8 mouse cellular contexts compared by ENCODE assay signal in the genomic region with DNA sequence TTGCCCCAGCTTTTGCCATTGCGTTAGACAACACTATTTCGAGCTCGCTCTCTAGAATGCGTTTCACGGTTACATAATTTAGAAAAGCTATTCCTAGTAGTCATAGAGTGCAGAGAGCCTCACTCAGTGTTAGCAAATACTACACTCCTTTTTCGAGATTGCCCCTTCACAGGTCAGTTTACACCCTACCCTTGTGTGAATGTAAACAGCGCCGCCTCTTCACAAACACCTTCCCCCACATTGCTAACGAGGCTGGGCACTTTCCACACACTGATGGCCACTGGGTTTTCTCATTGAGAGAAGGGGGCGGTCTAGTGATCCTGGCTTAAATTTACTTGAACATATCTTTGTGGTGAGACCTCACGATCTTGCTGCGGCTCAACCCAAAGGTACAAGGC. TPM values are rescaled to one million over a fixed set of nuclear protein-coding genes. Genes with fewer than 3 reads are reported as not detected.
DNase-seq lines count a peak whose midpoint lies in the region; ATAC-seq and TF ChIP-seq lines count a peak whose summit lies in the region.

No protein-coding gene starts in this region.

- 4% methylated on average over 12 of the region's 12 CpGs for WGBS in kidney, embryonic 16.5 days
- 4% methylated on average over 12 of the region's 12 CpGs for WGBS in embryonic facial prominence, embryonic 15.5 days
- WGBS in limb, embryonic 13.5 days: 3% methylated on average over 12 of the region's 12 CpGs

- H3K36me3 ChIP-seq in kidney, embryonic 16.5 days (ENCODE audit: insufficient read depth, low read length): peaks cover 7% of the 10 kb centered on the region; the same call in 1 of the 2 replicates
- H3K36me3 ChIP-seq in embryonic facial prominence, embryonic 15.5 days: 0 out of 2 replicates have a peak, but pooled peaks cover 2% of the 10 kb centered on the region
- peaks cover 9% of the 10 kb centered on the region for H3K36me3 ChIP-seq in limb, embryonic 13.5 days
- no peaks in the 10 kb centered on the region for H3K36me3 ChIP-seq in myocyte (ENCODE audit: control insufficient read depth, insufficient read depth)

- H3K27ac ChIP-seq in kidney, embryonic 16.5 days (ENCODE audit: low read length): peak overlapping the region; percentile 76
- H3K27ac ChIP-seq in embryonic facial prominence, embryonic 15.5 days (replicated peaks): 0 out of 2 replicates have a peak overlapping the region, but pooled peaks have one; percentile 44
- no peak overlapping the region for H3K27ac ChIP-seq in limb, embryonic 13.5 days

- peak; percentile 24; the same call in 1 of the 2 replicates for ATAC-seq in kidney, embryonic 16.5 days (ENCODE audit: low FRiP score, low TSS enrichment)
- no peak for ATAC-seq in embryonic facial prominence, embryonic 15.5 days (ENCODE audit: insufficient number of reproducible peaks, low FRiP score, low TSS enrichment, low read depth)
- peak; percentile 3; the same call in 1 of the 2 replicates for ATAC-seq in limb, embryonic 13.5 days (ENCODE audit: low FRiP score, low read depth)
- no peak for ATAC-seq in monocyte, adult 5-6 weeks (replicated peaks; ENCODE audit: insufficient number of reproducible peaks, low FRiP score, low TSS enrichment, poor library complexity, severe bottlenecking)

- intact Hi-C loops in left cerebral cortex, postnatal 36 days (cut with DNase I): no loop called here

- TF ChIP-seq POLR2A in myocyte (IDR thresholded peaks at IDR 0.05; ENCODE audit: insufficient read length, low read depth): no peak

- H3ac ChIP-seq in myocyte (ENCODE audit: control insufficient read depth, insufficient read length): peak overlapping the region; percentile 38

- no peaks in the 10 kb centered on the region for H3K27me3 ChIP-seq in kidney, embryonic 16.5 days (ENCODE audit: insufficient read depth, low read length)
- no peaks in the 10 kb centered on the region for H3K27me3 ChIP-seq in embryonic facial prominence, embryonic 15.5 days
- H3K27me3 ChIP-seq in limb, embryonic 13.5 days: no peaks in the 10 kb centered on the region
- H3K27me3 ChIP-seq in myocyte (ENCODE audit: control insufficient read depth, insufficient read depth, insufficient read length): no peaks in the 10 kb centered on the region

- peak overlapping the region; percentile 80 for H3K9ac ChIP-seq in kidney, embryonic 16.5 days (replicated peaks; ENCODE audit: low read length)
- H3K9ac ChIP-seq in embryonic facial prominence, embryonic 15.5 days: peak overlapping the region; percentile 44; the same call in 1 of the 2 replicates
- H3K9ac ChIP-seq in limb, embryonic 13.5 days: peak overlapping the region; percentile 69

- peak overlapping the region; percentile 90 for H3K4me2 ChIP-seq in kidney, embryonic 16.5 days (replicated peaks; ENCODE audit: low read depth, low read length)
- peak overlapping the region; percentile 99 for H3K4me2 ChIP-seq in embryonic facial prominence, embryonic 15.5 days (replicated peaks)
- H3K4me2 ChIP-seq in limb, embryonic 13.5 days (replicated peaks): peak overlapping the region; percentile 97
- H3K4me2 ChIP-seq in myocyte (ENCODE audit: low read depth): peak overlapping the region; percentile 74

- H3K79me2 ChIP-seq in myocyte (ENCODE audit: control insufficient read depth, insufficient read depth): peaks cover 35% of the 10 kb centered on the region

- peak overlapping the region; percentile 86 for H3K4me3 ChIP-seq in kidney, embryonic 16.5 days (ENCODE audit: low read length)
- peak overlapping the region; percentile 78 for H3K4me3 ChIP-seq in embryonic facial prominence, embryonic 15.5 days (replicated peaks)
- H3K4me3 ChIP-seq in limb, embryonic 13.5 days: peak overlapping the region; percentile 77
- H3K4me3 ChIP-seq in myocyte: peak overlapping the region; percentile 75

- no peak for DNase-seq in kidney, adult 11 months
- no peak for DNase-seq in left cerebral cortex, postnatal 36 days (ENCODE audit: low spot score in 2 of 2)
- no peak for DNase-seq in adipocyte (ENCODE audit: low spot score)

- peaks cover 20% of the 10 kb centered on the region for H3K4me1 ChIP-seq in kidney, embryonic 16.5 days (ENCODE audit: insufficient read depth, low read length)
- peaks cover 30% of the 10 kb centered on the region for H3K4me1 ChIP-seq in embryonic facial prominence, embryonic 15.5 days
- peaks cover 19% of the 10 kb centered on the region for H3K4me1 ChIP-seq in limb, embryonic 13.5 days

- H3K9me3 ChIP-seq in kidney, embryonic 16.5 days (ENCODE audit: low read length): 0 out of 2 replicates have a peak, but pooled peaks cover 3% of the 10 kb centered on the region
- no peaks in the 10 kb centered on the region for H3K9me3 ChIP-seq in embryonic facial prominence, embryonic 15.5 days (replicated peaks)
- no peaks in the 10 kb centered on the region for H3K9me3 ChIP-seq in limb, embryonic 13.5 days

TF ChIP-seq in myocyte, 11 proteins besides CTCF, POLR2A, EP300 and RAD21:
- no peak for TF ChIP-seq E2F4 (IDR thresholded peaks at IDR 0.05; ENCODE audit: insufficient read depth)
- TF ChIP-seq POLR2AphosphoS2 (IDR thresholded peaks at IDR 0.05; ENCODE audit: insufficient read length, low read depth): no peak
- no peak for TF ChIP-seq TCF12 (IDR thresholded peaks at IDR 0.05; ENCODE audit: insufficient read depth, poor library complexity, severe bottlenecking)
- no peak for TF ChIP-seq MYOD1 (IDR thresholded peaks at IDR 0.05; ENCODE audit: control insufficient read depth in 1 of 3, insufficient read length in 2 of 3, low read depth in 2 of 3)
- TF ChIP-seq MAX (IDR thresholded peaks at IDR 0.05; ENCODE audit: low read depth): no peak
- TF ChIP-seq USF1 (IDR thresholded peaks at IDR 0.05; ENCODE audit: low read depth): no peak
- TF ChIP-seq TCF3 (IDR thresholded peaks at IDR 0.05; ENCODE audit: insufficient read length, low read depth): no peak
- TF ChIP-seq MYOG (IDR thresholded peaks at IDR 0.05; ENCODE audit: control insufficient read depth in 1 of 3, insufficient read depth in 1 of 3, insufficient read length in 2 of 3, low read depth in 2 of 3): no peak
- TF ChIP-seq REST (IDR thresholded peaks at IDR 0.05; ENCODE audit: insufficient read depth, insufficient read length): no peak

RNA-seq across cellular contexts. Expression of a gene that starts 0.7 kb away (rescaled TPM):
- 30.4 and 36.6 TPM in 2 replicates for polyA plus RNA-seq in kidney, embryonic 16.5 days (2015; fragmentation: Nextera tagmentation; extraction: Ambion mirVana)
- polyA plus RNA-seq in embryonic facial prominence, embryonic 15.5 days (2015; fragmentation: Nextera tagmentation; extraction: Ambion mirVana): 25.0 and 26.5 TPM in 2 replicates
- 28.6 and 28.9 TPM in 2 replicates for polyA plus RNA-seq in limb, embryonic 13.5 days (2015; fragmentation: Nextera tagmentation; extraction: Ambion mirVana)
- 8.5 TPM for polyA plus RNA-seq in myocyte (2012; fragmentation: generic; extraction: Trizol)
- total RNA-seq in left cerebral cortex, postnatal 36 days (2021): 100 to 1,000 TPM; 178 to 201 TPM
- 3.9 to 4.6 TPM (median 4.4 TPM) in 3 replicates for total RNA-seq in monocyte, adult 5-6 weeks (2017)

Comparison
In these comparisons a context has a peak if more than half of its experiments do, and no peak if none do; other contexts are left out.
1. ATAC-seq: peak in kidney, embryonic 16.5 days (single experiment) and limb, embryonic 13.5 days (single experiment); none in embryonic facial prominence, embryonic 15.5 days (single experiment) and monocyte, adult 5-6 weeks (single experiment).
2. Peak in every context shown above with its lines, with median percentiles within 50 percentile points of each other: H3K4me2 ChIP-seq, H3K4me3 ChIP-seq and H3K9ac ChIP-seq.